Mouse (Mus musculus) bone marrow, adult 2 months (tissue): ENCODE measurements around the gene Sh3bp1. TPM values are rescaled to one million over a fixed set of nuclear protein-coding genes. Genes with fewer than 3 reads are reported as not detected.

Experiments used
- H3K27ac ChIP-seq: fragments of 200-500 bp; 2 replicates; pipeline ENCODE4 v1.5.1; 2012; ENCODE audit warnings: low read depth, mild to moderate bottlenecking, control low read depth, inconsistent platforms, low read length; ENCODE audit not compliant: control insufficient read depth, poor library complexity, insufficient read depth
- H3K4me1 ChIP-seq: fragments of 200-500 bp; 2 replicates; pipeline ENCODE4 v1.6.1; 2011; ENCODE audit warnings: low read length; ENCODE audit not compliant: control insufficient read depth, insufficient read depth
- H3K4me3 ChIP-seq: fragments of 200-500 bp; replicated peaks from 2 replicates; pipeline ENCODE3; 2011; ENCODE audit warnings: mild to moderate bottlenecking, low read depth, low read length, control low read depth; ENCODE audit not compliant: control insufficient read depth
- CTCF ChIP-seq: fragments of 200-500 bp; IDR thresholded peaks from 2 replicates; pipeline ENCODE4 v1.5.1; 2011; ENCODE audit warnings: low read length, control low read depth; ENCODE audit not compliant: control insufficient read depth, insufficient read depth
- POLR2A ChIP-seq: fragments of 200-500 bp; IDR thresholded peaks from 2 replicates; pipeline ENCODE4 v1.6.1; 2011; ENCODE audit warnings: low read depth, mild to moderate bottlenecking, control low read depth, low read length, borderline replicate concordance; ENCODE audit not compliant: control insufficient read depth
- WGBS: fragments of 180-500 bp; shearing (Covaris S2); methylation state at CpG from one replicate; pipeline ENCODE4 v1.1.7; 2018; 5-methylcytosine and 5-hydroxymethylcytosine counted together
- polyA plus RNA-seq: library from polyadenylated mRNA; stranded (reverse); fragments of >200 nt; gene quantifications from 2 replicates; pipeline ENCODE4 v1.2.4, GENCODE M21; 2011; ENCODE audit warnings: low replicate concordance; ENCODE audit not compliant: missing spikeins, insufficient read depth, insufficient read length

Sh3bp1 gene
- polyA plus RNA-seq, 1 experiment: 63.2 TPM

GRCm38 (mm10) chr15:78948152-78948725 lies 48.7 kb downstream of the Sh3bp1 start:
- no peak overlapping the region for H3K4me3 ChIP-seq
- TF ChIP-seq POLR2A: no peak
- no peak for TF ChIP-seq CTCF
- H3K27ac ChIP-seq: no peak overlapping the region
- H3K4me1 ChIP-seq: no peaks in the 10 kb centered on the region
- WGBS: 5% methylated on average over 11 of the region's 11 CpGs

GRCm38 (mm10) chr15:78948883-78949282 lies 49.3 kb downstream of the Sh3bp1 start:
- Histone ChIP-seq H3K4me3 (no peak overlapping the region), H3K4me1 (no peaks in the 10 kb centered on the region), H3K27ac (no peak overlapping the region)
- 83% methylated on average over 3 of the region's 3 CpGs for WGBS
- TF ChIP-seq POLR2A (no peak), CTCF (no peak)

- no peak for TF ChIP-seq POLR2A
- TF ChIP-seq CTCF: no peak
- 51% methylated on average over 3 of the region's 3 CpGs for WGBS
- Histone ChIP-seq H3K4me1 (no peaks in the 10 kb centered on the region), H3K4me3 (no peak overlapping the region), H3K27ac (no peak overlapping the region)
Measured at GRCm38 (mm10) chr15:78955663-78956062, 56.1 kb downstream of the Sh3bp1 start.

- Histone ChIP-seq H3K4me1 (no peaks in the 10 kb centered on the region), H3K4me3 (no peak overlapping the region), H3K27ac (no peak overlapping the region)
- TF ChIP-seq CTCF: no peak
- TF ChIP-seq POLR2A: no peak
- 80% methylated on average over 4 of the region's 4 CpGs for WGBS
Measured at GRCm38 (mm10) chr15:78956351-78956750, 56.8 kb downstream of the Sh3bp1 start.

- no peak for TF ChIP-seq CTCF
- no peak for TF ChIP-seq POLR2A
- H3K4me1 ChIP-seq: no peaks in the 10 kb centered on the region
- 77% methylated on average over 15 of the region's 15 CpGs for WGBS
- no peak overlapping the region for H3K4me3 ChIP-seq
- no peak overlapping the region for H3K27ac ChIP-seq
Measured at GRCm38 (mm10) chr15:78957021-78957420, 57.5 kb downstream of the Sh3bp1 start.

- Histone ChIP-seq H3K4me3 (no peak overlapping the region), H3K27ac (no peak overlapping the region), H3K4me1 (no peaks in the 10 kb centered on the region)
- TF ChIP-seq CTCF: no peak
- no peak for TF ChIP-seq POLR2A
- WGBS: 79% methylated on average over 11 of the region's 11 CpGs
Measured at GRCm38 (mm10) chr15:78959537-78959936, 60.0 kb downstream of the Sh3bp1 start.

- WGBS: 69% methylated on average over 4 of the region's 4 CpGs
- no peak for TF ChIP-seq CTCF
- TF ChIP-seq POLR2A: no peak
- Histone ChIP-seq H3K4me1 (no peaks in the 10 kb centered on the region), H3K27ac (no peak overlapping the region), H3K4me3 (no peak overlapping the region)
Measured at GRCm38 (mm10) chr15:78960088-78960487, 60.5 kb downstream of the Sh3bp1 start.

Other genes with a start within 250 kb of the Sh3bp1 start
- not detected in 2 replicates for gene Elfn2, start 181.0 kb upstream of the Sh3bp1 start, polyA plus RNA-seq
- 8.6 and 15.5 TPM in 2 replicates for gene Mfng, start 126.3 kb upstream of the Sh3bp1 start, polyA plus RNA-seq
- gene Card10, start 96.7 kb upstream of the Sh3bp1 start, polyA plus RNA-seq: 11.3 and 20.8 TPM in 2 replicates
- 6.6 and 9.4 TPM in 2 replicates for gene Cdc42ep1, start 57.1 kb upstream of the Sh3bp1 start, polyA plus RNA-seq
- gene Lgals2, start 44.2 kb upstream of the Sh3bp1 start, polyA plus RNA-seq: not detected in 2 replicates
- gene Gga1, start 22.6 kb upstream of the Sh3bp1 start, polyA plus RNA-seq: 25.8 and 55.3 TPM in 2 replicates
- not detected in 2 replicates for gene Gm49510, start 101 bp upstream of the Sh3bp1 start, polyA plus RNA-seq
- gene Pdxp, start 14.2 kb downstream of the Sh3bp1 start, polyA plus RNA-seq: 5.7 and 8.0 TPM in 2 replicates
- 75.3 and 222 TPM in 2 replicates for gene Lgals1, start 27.0 kb downstream of the Sh3bp1 start, polyA plus RNA-seq
- 14.6 and 30.5 TPM in 2 replicates for gene Nol12, start 35.2 kb downstream of the Sh3bp1 start, polyA plus RNA-seq
- gene Triobp, start 48.0 kb downstream of the Sh3bp1 start, polyA plus RNA-seq: 17.0 and 32.9 TPM in 2 replicates
- 30.4 and 32.4 TPM in 2 replicates for gene H1f0, start 128.7 kb downstream of the Sh3bp1 start, polyA plus RNA-seq
- not detected in 2 replicates for gene Galr3, start 142.1 kb downstream of the Sh3bp1 start, polyA plus RNA-seq
- gene Ankrd54, start 163.1 kb downstream of the Sh3bp1 start, polyA plus RNA-seq: 27.1 and 43.4 TPM in 2 replicates
- 60.7 and 112 TPM in 2 replicates for gene Eif3l, start 175.4 kb downstream of the Sh3bp1 start, polyA plus RNA-seq
- 4.8 and 20.7 TPM in 2 replicates for gene Micall1, start 209.1 kb downstream of the Sh3bp1 start, polyA plus RNA-seq
- gene Polr2f, start 241.2 kb downstream of the Sh3bp1 start, polyA plus RNA-seq: 72.8 and 74.0 TPM in 2 replicates
- gene 1700088E04Rik, start 241.5 kb downstream of the Sh3bp1 start, polyA plus RNA-seq: not detected in 2 replicates